Mouse (Mus musculus): Measurements from ENCODE around the gene Cuedc2.

GRCm38 (mm10) chr19:46313116-46313515, 25.4 kb downstream of the Cuedc2 start:
- TF ChIP-seq CTCF (conservative IDR thresholded peaks at IDR 0.05; ENCODE audit: insufficient read depth, insufficient read length, low read depth, low read length) (no peak), POLR2A (IDR thresholded peaks at IDR 0.05; ENCODE audit: low read depth, low read length) (no peak)

Data from kidney, adult 2 months (tissue).